Mouse (Mus musculus) frontal cortex, postnatal 25 days (tissue): ENCODE data around the gene Entr1.
"Not testable (repeated sequence)": the region's sequence is repeated elsewhere in the genome, so short reads cannot be mapped to it uniquely, and the experiment has no call there.

Source experiments
- DNase-seq, 2 experiments: peaks; one replicate each; pipeline ENCODE4 v3.0.0; 2022; ENCODE audit warnings: low spot score in 2 of 2

The Entr1 gene

GRCm38 (mm10) chr2:26388682-26389153 lies 398 bp downstream of the Entr1 start:
- DNase-seq = no peak

GRCm38 (mm10) chr2:26387713-26388112 lies 1.4 kb downstream of the Entr1 start:
- no peak for DNase-seq

GRCm38 (mm10) chr2:26380871-26381270 lies 8.2 kb downstream of the Entr1 start:
- not testable (repeated sequence) for DNase-seq

GRCm38 (mm10) chr2:26380131-26380771 lies 8.9 kb downstream of the Entr1 start, which contains the start of gene Snapc4:
Gene Snapc4 (minus strand): TSS chr2:26380653.
- DNase-seq = peak; percentile 61 to 71

- no peak for DNase-seq
Measured at GRCm38 (mm10) chr2:26372396-26372795, 16.7 kb downstream of the Entr1 start.

- DNase-seq = no peak
Measured at GRCm38 (mm10) chr2:26368572-26368971, 20.5 kb downstream of the Entr1 start.

- DNase-seq = no peak
Measured at GRCm38 (mm10) chr2:26367911-26368310, 21.2 kb downstream of the Entr1 start.

GRCm38 (mm10) chr2:26364738-26365465 lies 24.2 kb downstream of the Entr1 start:
- no peak for DNase-seq

- no peak for DNase-seq
Measured at GRCm38 (mm10) chr2:26363481-26363880, 25.6 kb downstream of the Entr1 start.

GRCm38 (mm10) chr2:26362991-26363390 lies 26.1 kb downstream of the Entr1 start:
- no peak for DNase-seq

GRCm38 (mm10) chr2:26360772-26361171 lies 28.3 kb downstream of the Entr1 start, which contains the start of gene Card9:
Gene Card9 (minus strand): TSS chr2:26360918.
- no peak for DNase-seq

- no peak for DNase-seq
Measured at GRCm38 (mm10) chr2:26359983-26360382, 29.1 kb downstream of the Entr1 start.

GRCm38 (mm10) chr2:26358667-26359320 lies 30.3 kb downstream of the Entr1 start:
- DNase-seq = no peak

- peak in 1 of 2 experiments; percentile 4 for DNase-seq
Measured at GRCm38 (mm10) chr2:26357484-26357883, 31.6 kb downstream of the Entr1 start.

GRCm38 (mm10) chr2:26356678-26357077 lies 32.4 kb downstream of the Entr1 start:
- DNase-seq = no peak

- no peak for DNase-seq
Measured at GRCm38 (mm10) chr2:26356231-26356630, 32.9 kb downstream of the Entr1 start.

- no peak for DNase-seq
Measured at GRCm38 (mm10) chr2:26354401-26354800, 34.7 kb downstream of the Entr1 start.

GRCm38 (mm10) chr2:26353066-26353980 lies 35.8 kb downstream of the Entr1 start:
- no peak for DNase-seq

- no peak for DNase-seq
Measured at GRCm38 (mm10) chr2:26352291-26352910, 36.7 kb downstream of the Entr1 start.

- peak; percentile 88 to 91 for DNase-seq
Measured at GRCm38 (mm10) chr2:26351358-26352290, 37.5 kb downstream of the Entr1 start, which contains the start of gene Dnlz. Gene Dnlz (minus strand): TSS chr2:26352110.
